Mouse (Mus musculus) kidney, postnatal 0 days (tissue): ENCODE results near the gene Pcx. TPM values are rescaled to one million over a fixed set of nuclear protein-coding genes. Genes with fewer than 3 reads are reported as not detected.
A peak's percentile ranks its signal among the peaks of the same experiment; 100 is the strongest.

Source experiments
- ATAC-seq: fragments of 200-750 bp; cut with Nextera tagmentation; replicated peaks from 2 replicates; pipeline ENCODE4 v1.8.0; 2017; ENCODE audit warnings: low read depth, moderate number of reproducible peaks, moderate TSS enrichment, moderate library complexity; ENCODE audit not compliant: low FRiP score
- DNase-seq: peaks from one replicate; pipeline ENCODE4 v3.0.0-alpha.2; 2016; ENCODE audit warnings: low spot score
- H3K27ac ChIP-seq: fragments of 300-500 bp; sonication (generic); 2 replicates; pipeline ENCODE4 v1.5.1; 2014; ENCODE audit warnings: mild to moderate bottlenecking
- H3K27me3 ChIP-seq: fragments of 300-500 bp; sonication (generic); 2 replicates; pipeline ENCODE4 v1.6.1; 2014; ENCODE audit warnings: low read length, mixed read lengths; ENCODE audit not compliant: insufficient read depth
- H3K36me3 ChIP-seq: fragments of 300-500 bp; sonication (generic); 2 replicates; pipeline ENCODE4 v1.6.1; 2014; ENCODE audit warnings: low read length, mixed read lengths; ENCODE audit not compliant: insufficient read depth
- H3K4me1 ChIP-seq: fragments of 300-500 bp; sonication (generic); replicated peaks from 2 replicates; pipeline ENCODE4 v1.6.1; 2014; ENCODE audit warnings: antibody characterized with exemption, low read length, mixed read lengths; ENCODE audit not compliant: insufficient read depth
- H3K4me2 ChIP-seq: fragments of 300-500 bp; sonication (generic); 2 replicates; pipeline ENCODE4 v1.6.1; 2014; ENCODE audit warnings: mild to moderate bottlenecking, low read length, moderate library complexity, mixed read lengths
- H3K4me3 ChIP-seq: fragments of 300-500 bp; sonication (generic); replicated peaks from 2 replicates; pipeline ENCODE4 v1.5.1; 2014; ENCODE audit warnings: low read depth, low read length
- H3K9ac ChIP-seq: fragments of 300-500 bp; sonication (generic); 2 replicates; pipeline ENCODE4 v1.6.1; 2014; ENCODE audit warnings: low read depth, low read length
- H3K9me3 ChIP-seq: fragments of 300-500 bp; sonication (generic); replicated peaks from 2 replicates; pipeline ENCODE4 v1.6.1; 2016; ENCODE audit warnings: low read length, inconsistent platforms, mixed read lengths
- CTCF ChIP-seq: IDR thresholded peaks from 2 replicates; pipeline ENCODE4 v1.5.1; 2016; ENCODE audit warnings: antibody characterized with exemption, low read depth, mild to moderate bottlenecking, moderate library complexity
- WGBS: fragments of 180-500 bp; shearing (Covaris S2); extraction: QIAGEN DNeasy Blood & Tissue Kit; methylation state at CpG from one replicate; pipeline ENCODE4 v1.1.7; 2014; 5-methylcytosine and 5-hydroxymethylcytosine counted together
- polyA plus RNA-seq: library from polyadenylated mRNA; unstranded; fragments of >200 nt; fragmentation: Nextera tagmentation; extraction: Ambion mirVana; gene quantifications from 2 replicates; pipeline ENCODE4 v1.2.1, GENCODE M21; 2015

Pcx gene
- polyA plus RNA-seq, 1 experiment from 2014 or later: 57.6 TPM

GRCm38 (mm10) chr19:4603801-4604723 lies 93.8 kb downstream of the Pcx start:
- WGBS: 34% methylated on average over 24 of the region's 24 CpGs
- peak; percentile 77 for TF ChIP-seq CTCF
- Histone ChIP-seq H3K4me1 (no peaks in the 10 kb centered on the region; the same call in 1 of the 2 replicates), H3K4me3 (no peak overlapping the region), H3K27ac (no peak overlapping the region), H3K36me3 (0 out of 2 replicates have a peak, but pooled peaks cover 4% of the 10 kb centered on the region), H3K4me2 (no peak overlapping the region), H3K27me3 (no peaks in the 10 kb centered on the region), H3K9ac (no peak overlapping the region), H3K9me3 (no peaks in the 10 kb centered on the region)
- ATAC-seq: peak; percentile 74
- DNase-seq: peak; percentile 79

GRCm38 (mm10) chr19:4605654-4606053 lies 95.4 kb downstream of the Pcx start:
- no peak for TF ChIP-seq CTCF
- no peak overlapping the region for H3K4me2 ChIP-seq
- no peak overlapping the region for H3K9ac ChIP-seq
- no peaks in the 10 kb centered on the region for H3K9me3 ChIP-seq
- no peak overlapping the region for H3K4me3 ChIP-seq
- no peaks in the 10 kb centered on the region; the same call in 1 of the 2 replicates for H3K4me1 ChIP-seq
- ATAC-seq: 0 out of 2 replicates have a peak, but pooled peaks have one; percentile 14
- no peak overlapping the region for H3K27ac ChIP-seq
- DNase-seq: peak; percentile 72
- 34% methylated on average over 4 of the region's 4 CpGs for WGBS
- H3K36me3 ChIP-seq: 0 out of 2 replicates have a peak, but pooled peaks cover 4% of the 10 kb centered on the region
- no peaks in the 10 kb centered on the region for H3K27me3 ChIP-seq

GRCm38 (mm10) chr19:4607406-4607805 lies 97.1 kb downstream of the Pcx start:
- TF ChIP-seq CTCF: no peak
- Histone ChIP-seq H3K9me3 (no peaks in the 10 kb centered on the region), H3K4me3 (no peak overlapping the region), H3K4me1 (no peaks in the 10 kb centered on the region; the same call in 1 of the 2 replicates), H3K27ac (no peak overlapping the region), H3K9ac (no peak overlapping the region), H3K4me2 (no peak overlapping the region), H3K27me3 (no peaks in the 10 kb centered on the region), H3K36me3 (peaks cover 16% of the 10 kb centered on the region)
- ATAC-seq: no peak
- DNase-seq: no peak
- 94% methylated on average over 12 of the region's 12 CpGs for WGBS

- Histone ChIP-seq H3K36me3 (peaks cover 26% of the 10 kb centered on the region), H3K9ac (no peak overlapping the region), H3K4me1 (peaks cover 4% of the 10 kb centered on the region), H3K4me2 (no peak overlapping the region), H3K27me3 (no peaks in the 10 kb centered on the region), H3K9me3 (no peaks in the 10 kb centered on the region), H3K4me3 (no peak overlapping the region), H3K27ac (no peak overlapping the region)
- DNase-seq: no peak
- no peak for ATAC-seq
- no peak for TF ChIP-seq CTCF
- 90% methylated on average over 3 of the region's 4 CpGs for WGBS
These were observed 98.2 kb downstream of the Pcx start for GRCm38 (mm10) chr19:4608511-4608910.

- H3K27me3 ChIP-seq: no peaks in the 10 kb centered on the region
- WGBS: 43% methylated on average over 4 of the region's 4 CpGs
- H3K4me3 ChIP-seq: no peak overlapping the region
- H3K4me1 ChIP-seq: peaks cover 14% of the 10 kb centered on the region
- peaks cover 28% of the 10 kb centered on the region for H3K36me3 ChIP-seq
- H3K27ac ChIP-seq: no peak overlapping the region
- no peak for DNase-seq
- no peak overlapping the region for H3K9ac ChIP-seq
- H3K4me2 ChIP-seq: no peak overlapping the region
- no peaks in the 10 kb centered on the region for H3K9me3 ChIP-seq
- no peak for ATAC-seq
- TF ChIP-seq CTCF: no peak
These were observed 99.8 kb downstream of the Pcx start for GRCm38 (mm10) chr19:4610109-4610508.

GRCm38 (mm10) chr19:4612181-4612961 lies 102.1 kb downstream of the Pcx start:
- no peaks in the 10 kb centered on the region for H3K27me3 ChIP-seq
- no peak for TF ChIP-seq CTCF
- H3K9me3 ChIP-seq: no peaks in the 10 kb centered on the region
- H3K9ac ChIP-seq: no peak overlapping the region
- no peak overlapping the region for H3K27ac ChIP-seq
- peaks cover 14% of the 10 kb centered on the region for H3K4me1 ChIP-seq
- H3K4me3 ChIP-seq: no peak overlapping the region
- peaks cover 28% of the 10 kb centered on the region for H3K36me3 ChIP-seq
- DNase-seq: no peak
- 83% methylated on average over 19 of the region's 19 CpGs for WGBS
- no peak for ATAC-seq
- no peak overlapping the region for H3K4me2 ChIP-seq
